Mouse (Mus musculus) layer of hippocampus, adult 6 months (tissue): Measurements from ENCODE around the gene Ezh2. TPM values are rescaled to one million over a fixed set of nuclear protein-coding genes. Genes with fewer than 3 reads are reported as not detected.

Source experiments
- long read RNA-seq, 2 experiments: library from polyadenylated mRNA; unstranded; transcript quantifications; one replicate each; pipeline ENCODE4 v2.0.0; 2019 to 2020
- polyA plus RNA-seq: library from polyadenylated mRNA; unstranded; fragments of <200 nt; fragmentation: Nextera tagmentation; gene quantifications from 2 replicates; pipeline ENCODE4 v1.2.3, GENCODE M21; 2021

Gene Ezh2
- polyA plus RNA-seq, result 2.1 and 4.0 TPM in 2 replicates
- long read RNA-seq, experiment 1, result 0 reads
- long read RNA-seq, experiment 2, partial matches to known transcripts, result 2 of 7 reads
- long read RNA-seq, experiment 2, other reads (novel, unspliced or antisense), result 4 of 7 reads

GRCm38 (mm10) chr6:47594926-47595623 lies at the start of gene Ezh2:
Gene Ezh2 (minus strand): TSS chr6:47595341.

Other genes with a start within 250 kb of the Ezh2 start
- gene Cul1, start 141.9 kb downstream of the Ezh2 start, polyA plus RNA-seq, result 49.5 and 51.7 TPM in 2 replicates
- 42.8 and 61.7 TPM in 2 replicates for gene Pdia4, start 218.1 kb upstream of the Ezh2 start, polyA plus RNA-seq
- gene Zfp786, start 235.5 kb upstream of the Ezh2 start, polyA plus RNA-seq, result 1.1 and 1.4 TPM in 2 replicates
- gene Zfp398, start 240.3 kb upstream of the Ezh2 start, polyA plus RNA-seq, result 6.2 and 6.3 TPM in 2 replicates